Comparison of ENCODE assay signal across 25 mouse cellular contexts in the genomic region with DNA sequence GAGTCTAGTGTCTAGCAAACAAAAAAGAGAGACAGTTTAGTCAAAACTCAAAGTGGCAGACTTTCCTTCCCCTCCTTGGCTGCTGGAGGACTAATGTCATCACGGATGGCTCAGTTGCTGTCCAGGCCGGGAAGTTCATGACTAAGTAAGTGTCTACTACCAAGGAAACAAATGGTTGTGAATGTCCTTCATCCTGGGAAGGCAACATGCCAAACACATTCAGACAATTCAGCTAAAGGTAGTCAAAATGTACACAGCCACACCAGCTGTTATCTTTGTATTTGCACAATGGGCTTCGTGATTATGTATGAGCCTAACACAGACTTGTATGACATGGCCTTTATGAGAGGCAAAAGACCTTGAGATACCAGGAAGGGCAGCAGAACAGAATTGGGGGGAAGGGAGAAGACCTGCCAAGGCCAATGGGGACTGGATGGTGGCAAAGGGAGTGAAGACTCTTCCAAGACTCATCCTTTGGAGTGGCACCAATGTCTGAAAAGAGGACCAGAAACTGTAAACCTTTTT. TPM values are rescaled to one million over a fixed set of nuclear protein-coding genes. Genes with fewer than 3 reads are reported as not detected.
"Had no signal": no experiment of that assay in that cellular context is flagged by ENCODE, and none has a peak within 500 bp of the region (broad histone marks: within the 10 kb centered on the region; RNA-seq: fewer than 3 reads in every experiment).

No protein-coding gene starts in this region.

- H3K9ac ChIP-seq: limb, embryonic 13.5 days; liver, embryonic 12.5 days; liver, embryonic 15.5 days; lung, embryonic 15.5 days; neural tube, embryonic 12.5 days; neural tube, embryonic 15.5 days had no signal

- H3K4me1 ChIP-seq: limb, embryonic 10.5 days; limb, embryonic 13.5 days; liver, embryonic 12.5 days; liver, embryonic 15.5 days; lung, embryonic 15.5 days; megakaryocyte, embryonic 14.5 days; midbrain, embryonic 10.5 days; neural tube, embryonic 12.5 days; neural tube, embryonic 15.5 days had no signal

- DNase-seq: kidney, adult 9 months; kidney, postnatal 14 days; kidney, postnatal 4 days; liver; lung, adult 18-20 months; lung, postnatal 10 days; lung, postnatal 36 days; midbrain, embryonic 14.5 days; right cerebral cortex, adult 18-20 months; right cerebral cortex, postnatal 14 days; right cerebral cortex, postnatal 4 days; thymus, postnatal 25 days had no signal

- H3K36me3 ChIP-seq: limb, embryonic 10.5 days; limb, embryonic 13.5 days; liver, embryonic 12.5 days; liver, embryonic 15.5 days; lung, embryonic 15.5 days; midbrain, embryonic 10.5 days; neural tube, embryonic 12.5 days; neural tube, embryonic 15.5 days had no signal

- H3K9me3 ChIP-seq: limb, embryonic 10.5 days; limb, embryonic 13.5 days; liver, embryonic 12.5 days; liver, embryonic 15.5 days; lung, embryonic 15.5 days; neural tube, embryonic 12.5 days; neural tube, embryonic 15.5 days had no signal

- H3K4me2 ChIP-seq: limb, embryonic 13.5 days; liver, embryonic 12.5 days; liver, embryonic 15.5 days; lung, embryonic 15.5 days; neural tube, embryonic 12.5 days; neural tube, embryonic 15.5 days had no signal

- H3K27ac ChIP-seq: limb, embryonic 10.5 days; limb, embryonic 13.5 days; liver, embryonic 12.5 days; liver, embryonic 15.5 days; lung, embryonic 15.5 days; midbrain, embryonic 10.5 days; neural tube, embryonic 12.5 days; neural tube, embryonic 15.5 days had no signal

- H3K4me3 ChIP-seq: limb, embryonic 10.5 days; limb, embryonic 13.5 days; liver, embryonic 12.5 days; liver, embryonic 15.5 days; lung, embryonic 15.5 days; megakaryocyte, embryonic 14.5 days; midbrain, embryonic 10.5 days; neural tube, embryonic 12.5 days; neural tube, embryonic 15.5 days had no signal

- ATAC-seq: liver, embryonic 12.5 days had no signal

- H3K27me3 ChIP-seq: limb, embryonic 13.5 days; liver, embryonic 15.5 days; lung, embryonic 15.5 days; neural tube, embryonic 12.5 days; neural tube, embryonic 15.5 days had no signal

RNA-seq across cellular contexts. Expression of gene Myl7, which starts 28.2 kb away (rescaled TPM):
- total RNA-seq: layer of hippocampus, adult 18-20 months; layer of hippocampus, postnatal 14 days; left cerebral cortex, adult 18-20 months; left cerebral cortex, postnatal 25 days had no signal
- polyA plus RNA-seq: midbrain, embryonic 14.5 days had no signal
